Mouse (Mus musculus): Measurements from ENCODE around the gene Gm17657.

- TF ChIP-seq POLR2A (IDR thresholded peaks at IDR 0.05; ENCODE audit: low read depth, low read length) (no peak), CTCF (IDR thresholded peaks at IDR 0.05; ENCODE audit: extremely low read depth, insufficient read length, insufficient replicate concordance, low read depth, low read length) (no peak)
These were observed 52.4 kb downstream of the Gm17657 start for GRCm38 (mm10) chr17:29497071-29497354.
